Mouse (Mus musculus): ENCODE measurements at regions not wholly inside any gene's neighbourhood (a gene's known extent, or its start where the extent isn't known, plus 50 kb on each side); places are given as distances from the start of the nearest gene placed in this dataset.

- Histone ChIP-seq H3K27me3 (ENCODE audit: control insufficient read depth, insufficient read depth, low read depth, low read length) (no peaks in the 10 kb centered on the region), H3K9ac (ENCODE audit: low read depth, low read length) (no peak overlapping the region), H3K4me1 (ENCODE audit: control insufficient read depth, low read depth, low read length) (no peaks in the 10 kb centered on the region), H3K9me3 (replicated peaks; ENCODE audit: control insufficient read depth, low read length) (no peaks in the 10 kb centered on the region), H3K4me3 (ENCODE audit: low read depth, low read length) (no peak overlapping the region), H3K36me3 (ENCODE audit: control insufficient read depth, insufficient read depth) (no peaks in the 10 kb centered on the region), H3K27ac (ENCODE audit: low read length) (no peak overlapping the region), H3K4me2 (ENCODE audit: low read depth, low read length) (no peak overlapping the region)
- ATAC-seq (ENCODE audit: low read depth) = no peak
- 69% methylated on average over 12 of the region's 12 CpGs for WGBS (ENCODE audit: insufficient replicate concordance)
Measured at GRCm38 (mm10) chr1:64288812-64289447, 166.8 kb upstream of the Klf7 start.

- H3K4me2 ChIP-seq (ENCODE audit: low read depth, low read length) = no peak overlapping the region
- WGBS (ENCODE audit: insufficient replicate concordance) = 53% methylated on average over 2 of the region's 2 CpGs
- no peaks in the 10 kb centered on the region for H3K27me3 ChIP-seq (ENCODE audit: control insufficient read depth, insufficient read depth, low read depth, low read length)
- H3K9me3 ChIP-seq (replicated peaks; ENCODE audit: control insufficient read depth, low read length) = no peaks in the 10 kb centered on the region
- no peaks in the 10 kb centered on the region for H3K36me3 ChIP-seq (ENCODE audit: control insufficient read depth, insufficient read depth)
- H3K4me1 ChIP-seq (ENCODE audit: control insufficient read depth, low read depth, low read length) = no peaks in the 10 kb centered on the region
- no peak overlapping the region for H3K4me3 ChIP-seq (ENCODE audit: low read depth, low read length)
- ATAC-seq (ENCODE audit: low read depth) = no peak
- no peak overlapping the region for H3K9ac ChIP-seq (ENCODE audit: low read depth, low read length)
- no peak overlapping the region for H3K27ac ChIP-seq (ENCODE audit: low read length)
Measured at GRCm38 (mm10) chr1:64287068-64287467, 165.0 kb upstream of the Klf7 start.

- no peaks in the 10 kb centered on the region for H3K4me1 ChIP-seq (ENCODE audit: control insufficient read depth, low read depth, low read length)
- 63% methylated on average over 8 of the region's 8 CpGs for WGBS (ENCODE audit: insufficient replicate concordance)
- ATAC-seq (ENCODE audit: low read depth) = no peak
Measured at GRCm38 (mm10) chr1:64284656-64285055, 162.6 kb upstream of the Klf7 start.

GRCm38 (mm10) chr1:64275865-64276264, 153.8 kb upstream of the Klf7 start:
- H3K4me3 ChIP-seq (ENCODE audit: low read depth, low read length) = no peak overlapping the region
- no peak overlapping the region for H3K4me2 ChIP-seq (ENCODE audit: low read depth, low read length)
- ATAC-seq (ENCODE audit: low read depth) = no peak
- H3K9me3 ChIP-seq (replicated peaks; ENCODE audit: control insufficient read depth, low read length) = no peaks in the 10 kb centered on the region
- H3K27me3 ChIP-seq (ENCODE audit: control insufficient read depth, insufficient read depth, low read depth, low read length) = no peaks in the 10 kb centered on the region
- H3K27ac ChIP-seq (ENCODE audit: low read length) = no peak overlapping the region
- H3K4me1 ChIP-seq (ENCODE audit: control insufficient read depth, low read depth, low read length) = no peaks in the 10 kb centered on the region
- H3K36me3 ChIP-seq (ENCODE audit: control insufficient read depth, insufficient read depth) = no peaks in the 10 kb centered on the region
- H3K9ac ChIP-seq (ENCODE audit: low read depth, low read length) = no peak overlapping the region

More at GRCm38 (mm10) chr1:64284656-64285055, 162.6 kb upstream of the Klf7 start:
- Histone ChIP-seq H3K27me3 (ENCODE audit: control insufficient read depth, insufficient read depth, low read depth, low read length) (no peaks in the 10 kb centered on the region), H3K4me2 (ENCODE audit: low read depth, low read length) (no peak overlapping the region), H3K36me3 (ENCODE audit: control insufficient read depth, insufficient read depth) (no peaks in the 10 kb centered on the region), H3K4me3 (ENCODE audit: low read depth, low read length) (no peak overlapping the region), H3K9ac (ENCODE audit: low read depth, low read length) (no peak overlapping the region), H3K27ac (ENCODE audit: low read length) (no peak overlapping the region), H3K9me3 (replicated peaks; ENCODE audit: control insufficient read depth, low read length) (no peaks in the 10 kb centered on the region)

GRCm38 (mm10) chr1:64275086-64275802, 153.2 kb upstream of the Klf7 start:
- WGBS (ENCODE audit: insufficient replicate concordance) = 42% methylated on average over 3 of the region's 3 CpGs
- no peak overlapping the region for H3K4me2 ChIP-seq (ENCODE audit: low read depth, low read length)
- H3K27ac ChIP-seq (ENCODE audit: low read length) = no peak overlapping the region
- H3K36me3 ChIP-seq (ENCODE audit: control insufficient read depth, insufficient read depth) = no peaks in the 10 kb centered on the region
- H3K9ac ChIP-seq (ENCODE audit: low read depth, low read length) = no peak overlapping the region
- no peak overlapping the region for H3K4me3 ChIP-seq (ENCODE audit: low read depth, low read length)
- no peak for ATAC-seq (ENCODE audit: low read depth)
- no peaks in the 10 kb centered on the region for H3K9me3 ChIP-seq (replicated peaks; ENCODE audit: control insufficient read depth, low read length)
- H3K4me1 ChIP-seq (ENCODE audit: control insufficient read depth, low read depth, low read length) = no peaks in the 10 kb centered on the region
- no peaks in the 10 kb centered on the region for H3K27me3 ChIP-seq (ENCODE audit: control insufficient read depth, insufficient read depth, low read depth, low read length)

- Histone ChIP-seq H3K27ac (ENCODE audit: low read length) (no peak overlapping the region), H3K9me3 (replicated peaks; ENCODE audit: control insufficient read depth, low read length) (no peaks in the 10 kb centered on the region), H3K4me2 (ENCODE audit: low read depth, low read length) (no peak overlapping the region), H3K27me3 (ENCODE audit: control insufficient read depth, insufficient read depth, low read depth, low read length) (no peaks in the 10 kb centered on the region), H3K9ac (ENCODE audit: low read depth, low read length) (no peak overlapping the region), H3K36me3 (ENCODE audit: control insufficient read depth, insufficient read depth) (no peaks in the 10 kb centered on the region), H3K4me3 (ENCODE audit: low read depth, low read length) (no peak overlapping the region), H3K4me1 (ENCODE audit: control insufficient read depth, low read depth, low read length) (no peaks in the 10 kb centered on the region)
- 46% methylated on average over 2 of the region's 2 CpGs for WGBS (ENCODE audit: insufficient replicate concordance)
- ATAC-seq (ENCODE audit: low read depth) = no peak
Measured at GRCm38 (mm10) chr1:64257237-64257636, 135.2 kb upstream of the Klf7 start.

- H3K9ac ChIP-seq (ENCODE audit: low read depth, low read length) = no peak overlapping the region
- ATAC-seq (ENCODE audit: low read depth) = no peak
- WGBS (ENCODE audit: insufficient replicate concordance) = 65% methylated on average over 14 of the region's 14 CpGs
Measured at GRCm38 (mm10) chr1:64255554-64256295, 133.6 kb upstream of the Klf7 start.

GRCm38 (mm10) chr1:64254673-64255072, 132.6 kb upstream of the Klf7 start:
- Histone ChIP-seq H3K4me1 (ENCODE audit: control insufficient read depth, low read depth, low read length) (no peaks in the 10 kb centered on the region), H3K27ac (ENCODE audit: low read length) (no peak overlapping the region), H3K9me3 (replicated peaks; ENCODE audit: control insufficient read depth, low read length) (no peaks in the 10 kb centered on the region), H3K36me3 (ENCODE audit: control insufficient read depth, insufficient read depth) (no peaks in the 10 kb centered on the region), H3K9ac (ENCODE audit: low read depth, low read length) (no peak overlapping the region), H3K4me3 (ENCODE audit: low read depth, low read length) (no peak overlapping the region), H3K27me3 (ENCODE audit: control insufficient read depth, insufficient read depth, low read depth, low read length) (no peaks in the 10 kb centered on the region), H3K4me2 (ENCODE audit: low read depth, low read length) (no peak overlapping the region)
- 84% methylated on average over 8 of the region's 8 CpGs for WGBS (ENCODE audit: insufficient replicate concordance)
- no peak for ATAC-seq (ENCODE audit: low read depth)

More at GRCm38 (mm10) chr1:64255554-64256295, 133.6 kb upstream of the Klf7 start:
- H3K27me3 ChIP-seq (ENCODE audit: control insufficient read depth, insufficient read depth, low read depth, low read length) = no peaks in the 10 kb centered on the region
- no peaks in the 10 kb centered on the region for H3K9me3 ChIP-seq (replicated peaks; ENCODE audit: control insufficient read depth, low read length)
- H3K4me2 ChIP-seq (ENCODE audit: low read depth, low read length) = no peak overlapping the region
- H3K4me3 ChIP-seq (ENCODE audit: low read depth, low read length) = no peak overlapping the region
- H3K36me3 ChIP-seq (ENCODE audit: control insufficient read depth, insufficient read depth) = no peaks in the 10 kb centered on the region
- no peaks in the 10 kb centered on the region for H3K4me1 ChIP-seq (ENCODE audit: control insufficient read depth, low read depth, low read length)
- H3K27ac ChIP-seq (ENCODE audit: low read length) = no peak overlapping the region

- no peak overlapping the region for H3K27ac ChIP-seq (ENCODE audit: low read length)
- WGBS (ENCODE audit: insufficient replicate concordance) = 65% methylated on average over 8 of the region's 8 CpGs
- no peaks in the 10 kb centered on the region for H3K36me3 ChIP-seq (ENCODE audit: control insufficient read depth, insufficient read depth)
- H3K4me1 ChIP-seq (ENCODE audit: control insufficient read depth, low read depth, low read length) = no peaks in the 10 kb centered on the region
- no peak overlapping the region for H3K4me3 ChIP-seq (ENCODE audit: low read depth, low read length)
- H3K9ac ChIP-seq (ENCODE audit: low read depth, low read length) = no peak overlapping the region
- H3K4me2 ChIP-seq (ENCODE audit: low read depth, low read length) = no peak overlapping the region
- no peaks in the 10 kb centered on the region for H3K9me3 ChIP-seq (replicated peaks; ENCODE audit: control insufficient read depth, low read length)
- no peak for ATAC-seq (ENCODE audit: low read depth)
- H3K27me3 ChIP-seq (ENCODE audit: control insufficient read depth, insufficient read depth, low read depth, low read length) = no peaks in the 10 kb centered on the region
Measured at GRCm38 (mm10) chr1:64253996-64254395, 131.9 kb upstream of the Klf7 start.
